Mouse (Mus musculus): ENCODE measurements around the gene Ahcyl1. TPM values are rescaled to one million over a fixed set of nuclear protein-coding genes. Genes with fewer than 3 reads are reported as not detected.
A peak's percentile ranks its signal among the peaks of the same experiment; 100 is the strongest.
"Not testable (repeated sequence)": the region's sequence is repeated elsewhere in the genome, so short reads cannot be mapped to it uniquely, and the experiment has no call there.

Ahcyl1 gene
- 10 to 100 TPM; 79.1 to 91.9 TPM for total RNA-seq (2021)
- long read RNA-seq, experiment 1, transcript Ahcyl1-201 (17 exons, 3,863 nt), result major isoform, 123 of 148 reads
- long read RNA-seq, experiment 1, partial matches to known transcripts, result 9 of 148 reads
- long read RNA-seq, experiment 1, other reads (novel, unspliced or antisense), result 16 of 148 reads
- long read RNA-seq, experiment 2, transcript Ahcyl1-201 (17 exons, 3,863 nt), result major isoform, 151 of 173 reads
- long read RNA-seq, experiment 2, partial matches to known transcripts, result 7 of 173 reads
- long read RNA-seq, experiment 2, other reads (novel, unspliced or antisense), result 15 of 173 reads

- DNase-seq, result peak; percentile 97 to 99
- intact Hi-C loops (cut with DNase I), result loop anchor here (5.0 to 10.0 kb wide), 3 partner anchors 221 to 449 kb away; partner anchors contain the start of gene Gnai3
Measured at GRCm38 (mm10) chr3:107695948-107696881, at the start of gene Ahcyl1. Gene Ahcyl1, minus strand, starts transcription at chr3:107696560.

GRCm38 (mm10) chr3:107746026-107746425 is 49.7 kb upstream of the Ahcyl1 start:
- intact Hi-C loops (cut with DNase I), result no loop called here
- no peak for DNase-seq

- intact Hi-C loops (cut with DNase I), result no loop called here
Measured at GRCm38 (mm10) chr3:107743650-107744049, 47.3 kb upstream of the Ahcyl1 start.

GRCm38 (mm10) chr3:107743107-107743506 is 46.7 kb upstream of the Ahcyl1 start:
- no peak for DNase-seq

More at GRCm38 (mm10) chr3:107743650-107744049, 47.3 kb upstream of the Ahcyl1 start:
- no peak for DNase-seq

GRCm38 (mm10) chr3:107742071-107742710 is 45.8 kb upstream of the Ahcyl1 start:
- intact Hi-C loops (cut with DNase I), result no loop called here

More at GRCm38 (mm10) chr3:107743107-107743506, 46.7 kb upstream of the Ahcyl1 start:
- intact Hi-C loops (cut with DNase I), result no loop called here

GRCm38 (mm10) chr3:107741387-107741786 is 45.0 kb upstream of the Ahcyl1 start:
- intact Hi-C loops (cut with DNase I), result no loop called here
- no peak for DNase-seq

More at GRCm38 (mm10) chr3:107742071-107742710, 45.8 kb upstream of the Ahcyl1 start:
- DNase-seq, result no peak

- peak; percentile 83 to 90 for DNase-seq
- intact Hi-C loops (cut with DNase I), result no loop called here
Measured at GRCm38 (mm10) chr3:107740578-107741207, 44.3 kb upstream of the Ahcyl1 start.

- DNase-seq, result no peak
- intact Hi-C loops (cut with DNase I), result no loop called here
Measured at GRCm38 (mm10) chr3:107739966-107740365, 43.6 kb upstream of the Ahcyl1 start.

GRCm38 (mm10) chr3:107739456-107739855 is 43.1 kb upstream of the Ahcyl1 start:
- DNase-seq, result no peak
- intact Hi-C loops (cut with DNase I), result no loop called here

- intact Hi-C loops (cut with DNase I), result no loop called here
- no peak for DNase-seq
Measured at GRCm38 (mm10) chr3:107738620-107739019, 42.3 kb upstream of the Ahcyl1 start.

GRCm38 (mm10) chr3:107737609-107738190 is 41.3 kb upstream of the Ahcyl1 start:
- intact Hi-C loops (cut with DNase I), result no loop called here
- DNase-seq, result no peak

- DNase-seq; intact Hi-C loops (cut with DNase I): not testable (repeated sequence)
Measured at GRCm38 (mm10) chr3:107735620-107736019, 39.3 kb upstream of the Ahcyl1 start.

- no peak for DNase-seq
- intact Hi-C loops (cut with DNase I), result no loop called here
Measured at GRCm38 (mm10) chr3:107733329-107733728, 37.0 kb upstream of the Ahcyl1 start.

GRCm38 (mm10) chr3:107730236-107730635 is 33.9 kb upstream of the Ahcyl1 start:
- intact Hi-C loops (cut with DNase I), result no loop called here
- DNase-seq, result no peak

- no peak for DNase-seq
- intact Hi-C loops (cut with DNase I), result no loop called here
Measured at GRCm38 (mm10) chr3:107728509-107728908, 32.1 kb upstream of the Ahcyl1 start.

GRCm38 (mm10) chr3:107715971-107716370 is 19.6 kb upstream of the Ahcyl1 start:
- no peak for DNase-seq
- intact Hi-C loops (cut with DNase I), result no loop called here

- intact Hi-C loops (cut with DNase I), result no loop called here
Measured at GRCm38 (mm10) chr3:107714276-107714933, 18.0 kb upstream of the Ahcyl1 start.

GRCm38 (mm10) chr3:107712081-107712480 is 15.7 kb upstream of the Ahcyl1 start:
- intact Hi-C loops (cut with DNase I), result no loop called here

More at GRCm38 (mm10) chr3:107714276-107714933, 18.0 kb upstream of the Ahcyl1 start:
- DNase-seq, result no peak

GRCm38 (mm10) chr3:107709156-107709555 is 12.8 kb upstream of the Ahcyl1 start:
- intact Hi-C loops (cut with DNase I), result no loop called here

More at GRCm38 (mm10) chr3:107712081-107712480, 15.7 kb upstream of the Ahcyl1 start:
- no peak for DNase-seq

More at GRCm38 (mm10) chr3:107709156-107709555, 12.8 kb upstream of the Ahcyl1 start:
- no peak for DNase-seq

All from heart, postnatal 14 days (tissue).